Mouse (Mus musculus): ENCODE results near the gene Angptl7. TPM values are rescaled to one million over a fixed set of nuclear protein-coding genes. Genes with fewer than 3 reads are reported as not detected.

The Angptl7 gene
- total RNA-seq, 2 experiments from 2014 or later = 33.9 to 36.6 TPM

DNA sequence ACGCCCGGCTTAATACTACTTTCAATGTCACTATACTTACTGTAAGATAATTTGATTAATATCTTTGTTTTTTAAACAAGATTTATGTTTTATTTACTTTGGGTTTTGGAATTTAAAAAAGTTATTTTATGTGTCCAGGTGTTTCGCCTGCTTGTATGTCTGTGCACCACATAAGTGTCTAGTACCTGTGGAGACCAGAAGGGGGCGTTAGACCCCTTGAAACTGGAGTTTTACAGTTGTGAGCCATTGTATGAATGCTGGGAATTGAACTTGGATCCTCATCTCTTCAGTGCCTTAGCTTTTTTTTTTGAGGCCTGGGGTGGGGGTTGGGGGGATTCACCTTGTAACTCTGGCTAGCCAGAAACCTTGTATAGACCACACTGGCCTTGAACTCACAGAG lies 38.5 kb downstream of the Angptl7 start:
- intact Hi-C loops (cut with DNase I) = no loop called here
- DNase-seq = no peak

DNA sequence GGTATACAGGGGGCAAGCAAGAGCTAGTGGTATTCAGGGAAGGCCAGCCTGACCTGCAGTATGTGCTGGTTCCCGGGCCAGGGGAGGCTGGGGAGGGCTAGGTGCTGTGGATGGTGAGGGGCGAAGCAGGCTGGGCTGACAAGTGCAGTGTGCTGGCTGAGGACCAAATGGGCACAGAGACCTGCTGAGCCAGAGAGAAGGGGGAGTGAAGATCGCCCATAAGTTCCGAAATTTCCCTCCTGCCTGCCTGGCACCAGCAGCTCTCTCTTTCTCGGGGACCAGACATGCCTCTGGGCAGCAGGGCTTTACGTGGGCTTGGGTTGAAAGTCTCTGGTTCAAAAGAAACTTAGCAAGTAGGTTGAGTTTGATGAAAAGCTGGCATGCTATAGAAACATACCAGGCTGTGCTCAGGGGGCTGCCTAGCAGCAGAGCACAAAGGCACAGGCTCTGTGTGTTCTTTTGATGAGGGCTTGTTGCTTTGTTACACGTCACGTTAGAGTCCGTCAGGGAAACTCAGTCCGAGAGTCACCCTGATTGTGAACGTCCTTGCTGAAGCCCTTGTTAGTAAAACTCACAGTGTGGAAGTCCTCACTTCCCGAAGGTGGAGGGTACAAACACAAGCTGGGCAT lies 39.5 kb downstream of the Angptl7 start:
- no peak for DNase-seq
- intact Hi-C loops (cut with DNase I) = no loop called here

DNA sequence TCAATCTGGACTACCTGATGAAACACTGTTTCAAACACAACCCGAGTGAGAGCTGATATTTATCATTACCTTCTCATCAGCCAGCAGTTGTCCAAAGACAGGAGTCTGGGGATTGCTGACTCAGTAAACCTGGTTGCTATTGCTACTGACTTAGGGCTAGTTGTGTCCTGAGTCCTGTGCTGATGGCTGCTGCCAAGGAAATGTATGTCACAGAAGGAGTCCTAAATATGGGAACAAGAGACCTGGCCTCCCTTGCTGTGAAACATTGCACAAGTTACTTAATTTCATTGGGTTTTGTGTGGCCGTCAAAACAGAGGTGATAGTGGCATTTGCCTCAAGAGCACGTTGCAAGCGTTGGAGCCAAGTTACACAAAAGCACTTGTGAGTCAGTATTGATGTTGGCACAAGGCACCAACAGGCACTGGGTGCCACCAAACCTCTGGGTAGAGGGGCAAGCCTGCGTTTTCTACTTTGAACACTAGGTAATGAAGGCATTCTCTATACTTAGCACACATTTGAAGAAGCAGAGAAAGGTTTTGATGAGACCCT lies 44.7 kb downstream of the Angptl7 start:
- no peak for DNase-seq
- intact Hi-C loops (cut with DNase I) = no loop called here

DNA sequence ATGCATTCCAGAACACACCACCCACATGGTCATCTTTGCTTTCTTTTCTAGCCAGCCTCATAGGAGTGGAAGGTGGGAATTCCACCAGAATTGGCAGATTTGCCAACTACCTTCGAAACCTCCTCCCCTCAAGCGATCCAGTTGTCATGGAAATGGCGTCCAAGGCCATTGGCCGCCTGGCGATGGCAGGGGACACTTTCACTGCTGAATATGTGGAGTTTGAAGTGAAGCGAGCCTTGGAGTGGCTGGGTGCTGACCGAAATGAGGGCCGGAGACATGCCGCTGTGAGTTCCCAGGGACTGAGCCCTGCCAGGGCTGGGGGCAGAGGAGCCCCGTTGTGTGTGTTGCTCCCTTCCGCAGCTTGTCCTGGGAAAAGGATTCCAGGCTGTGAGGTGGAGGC lies 46.6 kb downstream of the Angptl7 start:
- intact Hi-C loops (cut with DNase I) = no loop called here

DNA sequence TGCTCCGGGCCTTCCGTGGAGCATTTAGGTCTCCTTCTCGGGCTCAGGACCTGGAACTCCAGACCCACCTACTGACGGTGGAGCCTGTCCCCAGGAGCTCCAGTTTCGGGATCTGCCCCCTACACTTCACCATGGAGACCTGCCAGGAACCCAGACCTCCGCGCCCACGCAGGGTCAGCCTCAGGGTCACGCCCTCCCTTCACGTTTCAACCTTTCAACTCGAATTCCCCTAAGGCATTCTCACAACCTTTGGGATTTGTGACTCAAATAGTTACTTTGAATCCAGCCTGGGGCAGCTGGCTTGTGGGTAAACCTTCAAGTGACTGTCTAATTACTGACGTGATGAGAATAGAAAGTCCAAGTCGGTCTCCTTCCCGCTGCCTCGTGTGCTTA lies 51.4 kb downstream of the Angptl7 start:
- DNase-seq = no peak
- intact Hi-C loops (cut with DNase I) = no loop called here

More for the DNA sequence above, 46.6 kb downstream of the Angptl7 start:
- DNase-seq = no peak

DNA sequence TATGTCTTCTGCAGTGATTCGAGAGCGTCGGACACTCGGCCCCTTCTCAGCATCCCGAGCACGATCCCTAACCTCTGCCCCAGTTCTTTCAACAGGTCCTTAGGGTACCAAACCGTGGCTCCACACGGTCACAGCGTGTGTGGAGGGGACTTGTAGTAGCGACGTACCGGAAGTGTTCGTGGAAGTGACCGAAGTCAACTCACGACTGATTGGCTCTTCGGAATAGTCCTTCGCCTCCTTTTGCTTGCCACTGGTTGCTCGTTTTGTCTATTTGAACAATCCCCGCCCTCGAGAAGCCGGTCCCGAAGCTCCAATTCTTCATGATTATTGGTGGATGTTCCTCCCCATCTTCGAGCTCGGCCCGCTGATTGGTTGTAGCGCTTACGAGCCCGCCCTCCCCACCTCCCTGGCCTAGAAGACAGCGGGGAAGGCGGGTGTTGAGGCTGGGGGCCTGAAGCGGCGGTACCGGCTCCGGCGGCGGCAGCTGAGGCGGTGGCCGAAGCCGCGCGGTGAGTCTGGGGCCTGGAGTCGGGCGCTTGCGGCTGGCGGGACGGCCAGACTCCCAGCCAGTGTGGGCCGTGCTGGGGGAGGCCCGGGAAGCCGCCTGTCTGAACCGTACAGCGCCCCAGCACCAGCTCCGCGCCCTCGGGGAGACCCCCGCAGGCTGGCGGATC lies 51.9 kb downstream of the Angptl7 start, which contains the start of gene Mtor:
Gene Mtor (plus strand): TSS at position 433 of the 674 bp plus-strand sequence.
- intact Hi-C loops (cut with DNase I) = no loop called here
- peak; percentile 89 for DNase-seq

Other genes starting within 250 kb of the Angptl7 start
- under 1 TPM in 1 of 2 experiments, not detected in 1; 0.10 TPM for gene Disp3, start 212.5 kb downstream of the Angptl7 start, total RNA-seq (2021)
- 10 to 100 TPM; 10.7 to 11.6 TPM for gene Ubiad1, start 55.7 kb downstream of the Angptl7 start, total RNA-seq (2021)
- 10 to 100 TPM; 28.6 to 35.8 TPM for gene Mtor, start 51.8 kb downstream of the Angptl7 start, total RNA-seq (2021)
- 10 to 100 TPM; 16.8 to 21.5 TPM for gene Exosc10, start 58.0 kb upstream of the Angptl7 start, total RNA-seq (2021)
- 10 to 100 TPM; 10.2 to 14.4 TPM for gene Srm, start 91.0 kb upstream of the Angptl7 start, total RNA-seq (2021)
- gene Masp2, start 102.1 kb upstream of the Angptl7 start, total RNA-seq (2021) = under 1 TPM; 0.17 to 0.77 TPM
- 100 to 1,000 TPM in 1 of 2 experiments, 10 to 100 TPM in 1; 97.3 to 116 TPM for gene Tardbp, start 126.6 kb upstream of the Angptl7 start, total RNA-seq (2021)
- 1 to 10 TPM; 5.6 to 6.8 TPM for gene Gm572, start 142.9 kb upstream of the Angptl7 start, total RNA-seq (2021)

Data from gastrocnemius, postnatal 36 days (tissue).